Mouse (Mus musculus) megakaryocyte, adult 5-6 weeks (primary cell): ENCODE measurements around the gene Cactin. TPM values are rescaled to one million over a fixed set of nuclear protein-coding genes. Genes with fewer than 3 reads are reported as not detected.
A peak's percentile ranks its signal among the peaks of the same experiment; 100 is the strongest.

Experiments
- ATAC-seq: 2 replicates; pipeline ENCODE4 v1.8.0; 2016; ENCODE audit warnings: mild to moderate bottlenecking, inconsistent platforms; ENCODE audit not compliant: poor library complexity, severe bottlenecking
- total RNA-seq, 2 experiments: library from RNA; stranded (forward) in 1 of 2; stranded (reverse) in 1 of 2; fragments of 153-499, 151-499 nt in 1 of 2; fragments of 221-1000, 200-1000 nt in 1 of 2; gene quantifications; 2 replicates each; pipeline versions ENCODE4 v1.2.3 to v1.2.4; 2015 to 2017

The Cactin gene
- 4.5 and 7.4 TPM in 2 replicates for total RNA-seq (2015)
- 16.2 and 20.6 TPM in 2 replicates for total RNA-seq (2017)

DNA sequence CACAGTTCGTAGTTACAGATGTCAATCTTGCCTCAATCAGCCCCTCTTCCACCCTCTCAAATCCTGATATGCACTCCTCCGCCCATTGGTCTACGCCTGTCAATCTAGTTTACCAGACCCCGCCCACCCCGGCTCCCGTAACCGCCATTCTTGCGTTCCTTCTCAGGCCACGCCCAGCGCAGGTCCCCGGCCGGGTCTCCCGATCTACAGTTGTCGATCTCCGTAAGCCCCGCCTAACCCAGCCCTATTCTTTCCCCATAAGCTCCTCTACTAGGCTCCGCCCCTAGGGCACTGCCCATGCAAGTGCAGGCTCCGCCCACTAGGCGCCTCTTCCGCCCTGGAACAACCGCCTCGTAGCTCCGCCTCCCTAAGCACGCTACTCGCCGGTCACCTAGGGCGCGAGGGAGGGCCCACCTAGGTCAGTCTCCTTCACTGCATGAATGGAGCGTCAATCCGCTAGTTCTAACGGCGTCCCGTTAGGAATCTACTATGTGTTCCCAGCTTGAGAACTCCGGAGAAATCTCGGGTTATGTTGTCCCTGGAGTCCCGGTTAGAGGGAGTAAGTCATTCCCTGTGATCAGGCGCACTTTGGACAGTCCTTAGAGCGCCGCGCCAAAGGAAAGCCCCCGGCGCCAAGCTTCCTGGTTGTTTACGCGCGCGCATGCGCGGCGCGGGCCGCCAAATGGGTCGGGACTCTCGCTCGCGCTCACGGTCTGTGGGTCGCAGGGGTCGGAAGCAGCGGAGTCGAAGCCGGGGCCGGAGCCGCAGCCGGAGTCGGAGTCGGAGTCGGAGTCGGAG lies at the start of gene Cactin:
Cactin (plus strand) TSS at position 554 of the 798 bp plus-strand sequence.
- ATAC-seq: peak; percentile 83

DNA sequence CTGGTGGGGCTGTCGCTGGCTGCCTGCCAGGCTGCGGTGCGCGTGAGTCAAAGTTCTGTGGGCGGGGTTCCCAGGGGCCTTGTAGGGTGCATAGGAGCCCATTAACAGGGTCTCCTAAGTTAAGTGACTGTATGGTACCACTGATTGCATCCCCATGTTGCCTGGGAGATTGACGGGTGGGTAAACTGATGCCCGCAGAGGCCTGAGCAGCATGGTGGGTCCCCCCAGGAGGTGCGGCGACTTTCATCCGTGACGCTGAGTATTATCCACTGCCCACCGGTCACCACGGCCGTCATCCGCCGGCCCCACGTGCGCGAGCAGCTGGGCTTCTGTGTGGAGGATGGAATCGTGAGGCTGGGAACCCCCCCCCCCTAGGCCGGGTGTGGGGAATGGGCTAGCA lies 48.5 kb upstream of the Cactin start:
- ATAC-seq: no peak

- no peak for ATAC-seq
Measured at GRCm38 (mm10) chr10:81273842-81274241, 47.1 kb upstream of the Cactin start.

- no peak for ATAC-seq
Measured at GRCm38 (mm10) chr10:81277676-81278075, 43.2 kb upstream of the Cactin start.

DNA sequence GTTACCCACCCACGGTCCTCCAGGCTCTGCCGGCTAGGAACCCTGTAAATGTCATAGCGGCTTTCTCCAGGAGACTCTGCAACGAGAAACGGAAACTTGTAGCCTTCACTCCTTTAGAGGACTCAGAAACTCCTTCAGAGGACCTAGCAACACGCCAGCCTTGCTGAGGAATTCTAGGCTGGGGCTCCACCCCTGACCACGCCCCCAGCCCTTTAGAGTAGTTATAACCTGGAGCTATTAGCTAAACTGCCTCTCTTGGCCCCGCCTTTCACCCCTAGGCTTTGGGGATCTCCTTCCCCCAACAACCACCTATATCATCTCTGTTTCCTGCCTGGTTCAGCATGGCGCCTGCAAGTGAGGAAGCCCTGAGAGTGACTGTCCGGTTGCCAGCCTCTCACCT lies 41.4 kb upstream of the Cactin start:
- ATAC-seq: no peak

GRCm38 (mm10) chr10:81284189-81284588 lies 36.7 kb upstream of the Cactin start:
- ATAC-seq: no peak

DNA sequence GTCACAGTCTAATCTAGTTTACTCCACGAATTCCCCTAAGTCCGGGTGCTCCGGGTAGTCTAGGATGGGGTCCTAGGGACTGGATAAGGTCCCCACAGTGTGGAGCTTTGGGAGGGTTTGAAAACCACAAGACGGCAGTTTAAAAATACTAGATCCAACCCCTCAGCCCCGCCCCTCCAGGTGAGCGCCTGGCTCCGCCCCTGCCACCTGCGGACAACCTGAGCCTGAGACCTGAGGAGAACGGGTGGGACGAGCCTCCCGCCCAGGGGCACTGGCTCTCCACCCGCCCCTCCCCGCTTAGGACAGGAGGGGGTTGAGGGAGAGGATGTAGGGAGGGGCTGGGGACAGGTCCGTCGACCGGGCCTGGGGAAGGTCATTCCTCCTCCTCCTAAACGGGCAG lies 36.2 kb upstream of the Cactin start:
- ATAC-seq: no peak

DNA sequence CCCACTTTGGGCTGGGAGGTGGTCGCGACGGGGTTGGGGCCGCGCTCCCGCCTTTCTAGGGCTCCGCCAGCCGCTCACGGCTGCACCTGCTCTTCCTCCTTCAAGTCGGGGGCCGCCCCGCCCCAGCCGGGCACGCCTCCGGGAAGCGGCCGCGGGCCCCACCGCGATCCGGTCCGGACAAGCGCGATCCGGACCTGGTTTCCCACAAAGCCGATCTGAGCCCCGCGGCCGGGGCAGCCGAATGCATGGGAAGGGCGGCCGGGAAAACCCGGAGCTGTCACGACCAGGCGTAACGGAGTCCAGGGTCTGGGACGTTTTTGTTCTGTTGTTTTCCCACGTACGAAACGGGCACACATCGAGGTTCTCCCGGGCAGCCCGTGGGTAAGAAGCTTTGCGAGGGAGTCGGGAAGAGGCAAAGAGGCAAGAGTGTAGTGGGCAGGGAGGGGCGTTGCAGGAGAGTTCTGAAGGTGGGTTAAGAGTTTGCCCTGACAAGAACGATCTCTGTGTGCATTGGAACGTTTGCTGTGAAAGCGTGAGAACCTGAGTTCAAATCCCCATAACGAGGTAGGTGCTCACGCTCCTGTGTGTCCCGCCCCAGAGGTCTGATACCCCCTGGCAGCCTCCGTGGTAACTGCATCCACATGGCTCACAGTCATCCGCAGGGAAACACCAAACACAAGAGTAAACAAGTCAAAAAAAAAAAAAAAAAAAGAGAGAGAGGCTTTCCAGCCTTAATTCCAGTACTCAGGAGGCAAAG lies 35.0 kb upstream of the Cactin start:
- peak; percentile 91 for ATAC-seq

DNA sequence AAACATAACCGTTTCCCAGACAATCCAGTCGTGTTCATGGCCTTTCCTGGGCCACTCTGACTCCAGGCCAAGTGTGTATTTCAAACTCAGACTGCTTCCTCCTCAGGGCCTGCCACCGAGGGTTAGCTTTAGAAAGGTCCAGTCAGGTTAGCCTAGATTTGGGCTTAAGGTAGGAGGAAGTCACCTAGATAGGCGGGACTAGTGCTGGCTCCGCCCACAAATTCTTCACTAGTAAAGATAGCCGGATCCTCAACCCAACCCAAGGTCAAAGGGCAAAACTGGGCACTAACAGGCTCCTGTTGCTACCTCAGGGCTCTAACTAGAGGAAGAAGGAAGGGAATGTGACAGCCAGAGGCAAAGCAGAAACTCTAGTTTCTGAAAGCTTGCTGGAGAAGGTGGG lies 34.3 kb upstream of the Cactin start:
- no peak for ATAC-seq

DNA sequence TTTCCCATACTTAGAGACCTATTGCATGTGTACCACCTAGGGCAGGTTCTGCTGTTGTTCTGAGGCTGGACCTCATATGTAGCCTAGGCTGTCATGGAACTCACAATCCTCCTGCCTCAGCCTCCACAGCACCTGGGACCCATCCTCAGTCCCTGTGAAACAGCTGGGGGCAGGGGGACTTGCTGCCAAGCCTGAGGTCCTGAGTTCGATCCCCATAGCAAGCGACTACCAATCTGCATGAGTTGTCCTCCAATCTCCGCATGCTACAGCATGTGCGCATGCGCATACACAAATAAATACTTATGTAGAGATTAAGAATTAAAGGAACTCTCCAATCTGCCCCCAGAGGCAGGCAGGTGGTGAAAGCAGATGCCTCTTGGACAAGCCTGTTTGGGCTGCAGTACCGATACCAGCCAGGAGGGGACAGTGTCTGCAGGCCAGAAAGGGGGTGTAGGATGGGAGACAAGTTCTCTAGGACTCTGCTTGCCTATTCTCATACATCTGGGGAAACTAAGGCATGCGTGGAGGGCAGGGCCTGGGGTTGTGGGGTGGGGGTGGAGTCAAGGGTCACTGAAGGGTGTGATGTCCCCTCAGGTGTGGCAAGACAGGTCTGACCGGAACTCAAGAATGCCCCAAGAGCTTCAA lies 33.3 kb upstream of the Cactin start:
- ATAC-seq: no peak

GRCm38 (mm10) chr10:81288601-81289000 lies 32.3 kb upstream of the Cactin start:
- ATAC-seq: no peak

- ATAC-seq: 0 out of 2 replicates have a peak, but pooled peaks have one; percentile 13
Measured at GRCm38 (mm10) chr10:81289278-81289677, 31.6 kb upstream of the Cactin start.

DNA sequence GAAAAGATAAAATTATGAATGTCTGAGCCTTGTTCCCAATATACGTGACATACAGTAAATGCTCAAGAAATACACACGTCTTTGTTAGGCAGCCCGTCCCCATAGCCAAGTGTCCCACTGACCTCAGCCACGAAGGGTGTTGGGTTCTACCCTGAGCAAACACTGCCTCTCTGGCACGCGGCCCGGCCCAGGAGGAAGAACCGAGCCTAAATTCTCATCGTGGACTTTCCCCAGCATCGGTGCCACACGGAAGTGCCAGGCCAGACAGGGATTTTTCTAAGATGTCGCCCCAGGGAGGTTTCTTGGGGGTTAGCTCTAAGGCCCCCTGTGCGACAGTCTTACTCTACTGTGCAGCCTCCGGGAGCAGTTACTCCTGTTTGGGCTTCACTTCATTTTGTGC lies 31.1 kb upstream of the Cactin start:
- ATAC-seq: no peak

DNA sequence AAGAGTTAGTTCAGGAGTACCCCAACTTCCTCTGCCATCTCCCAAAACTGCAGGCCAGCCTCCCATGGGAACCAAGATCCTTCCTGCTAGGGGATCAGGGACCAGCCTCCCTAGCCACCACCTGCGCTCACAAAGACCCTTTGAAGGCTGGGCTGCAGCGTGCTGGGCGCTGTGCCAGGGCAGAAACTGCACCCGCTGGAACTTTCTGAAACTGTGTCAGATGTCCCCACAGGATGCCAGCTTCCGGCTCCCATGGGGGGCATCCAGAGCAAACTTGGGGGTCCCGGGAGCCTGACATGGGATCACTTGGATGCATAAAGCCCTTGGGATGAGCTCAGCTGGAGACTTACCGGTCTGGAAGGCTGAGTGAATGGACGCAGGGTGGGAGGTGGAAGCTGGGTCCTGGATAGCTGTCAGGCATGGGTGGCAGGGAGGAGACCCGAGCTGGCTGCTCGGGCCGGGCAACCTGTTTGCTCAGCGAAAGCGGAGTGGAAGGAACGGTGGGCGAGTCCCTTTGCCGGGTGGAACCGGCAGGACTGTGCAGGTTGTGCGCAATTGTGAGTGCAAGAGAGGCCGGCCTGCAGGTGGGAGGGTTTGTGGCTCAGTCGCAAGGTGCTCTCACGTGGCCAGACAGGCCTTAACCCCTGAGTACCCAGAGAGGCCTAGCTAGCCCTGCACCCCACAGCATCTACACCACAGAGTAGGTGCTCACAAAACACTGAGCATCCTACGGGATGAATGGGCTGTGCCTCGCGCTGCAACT lies 30.0 kb upstream of the Cactin start:
- no peak for ATAC-seq

DNA sequence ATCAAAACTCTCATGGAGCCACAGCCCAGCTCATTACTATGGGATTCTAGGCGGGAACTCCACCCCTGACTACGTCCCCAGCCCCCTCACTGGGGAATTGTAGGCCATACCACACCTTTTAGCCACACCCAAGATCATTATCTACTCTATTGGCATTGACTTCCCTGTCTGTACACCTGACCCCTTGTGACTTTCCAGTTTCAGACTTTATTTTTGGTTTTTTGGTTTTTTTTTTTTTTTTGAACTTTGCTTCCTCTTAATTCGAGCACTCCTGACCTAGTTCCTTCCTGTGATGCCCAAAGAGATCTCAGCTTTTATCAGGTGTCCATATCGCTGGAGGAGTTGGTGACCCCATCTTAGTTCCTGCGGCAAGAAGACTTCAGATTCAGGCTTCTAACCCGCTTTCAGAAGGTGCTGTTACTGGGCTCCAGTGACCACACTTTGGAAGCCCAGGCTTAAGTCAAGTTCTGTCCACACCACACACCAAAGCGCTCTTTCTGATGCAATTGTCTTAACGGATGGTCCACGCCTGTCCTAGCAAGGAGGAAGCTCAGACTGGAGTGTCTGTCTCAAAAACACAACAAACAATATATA lies 29.3 kb upstream of the Cactin start, which contains the start of gene Tjp3:
Tjp3 (minus strand) TSS at position 71 of the 594 bp plus-strand sequence.
- peak; percentile 26 for ATAC-seq

DNA sequence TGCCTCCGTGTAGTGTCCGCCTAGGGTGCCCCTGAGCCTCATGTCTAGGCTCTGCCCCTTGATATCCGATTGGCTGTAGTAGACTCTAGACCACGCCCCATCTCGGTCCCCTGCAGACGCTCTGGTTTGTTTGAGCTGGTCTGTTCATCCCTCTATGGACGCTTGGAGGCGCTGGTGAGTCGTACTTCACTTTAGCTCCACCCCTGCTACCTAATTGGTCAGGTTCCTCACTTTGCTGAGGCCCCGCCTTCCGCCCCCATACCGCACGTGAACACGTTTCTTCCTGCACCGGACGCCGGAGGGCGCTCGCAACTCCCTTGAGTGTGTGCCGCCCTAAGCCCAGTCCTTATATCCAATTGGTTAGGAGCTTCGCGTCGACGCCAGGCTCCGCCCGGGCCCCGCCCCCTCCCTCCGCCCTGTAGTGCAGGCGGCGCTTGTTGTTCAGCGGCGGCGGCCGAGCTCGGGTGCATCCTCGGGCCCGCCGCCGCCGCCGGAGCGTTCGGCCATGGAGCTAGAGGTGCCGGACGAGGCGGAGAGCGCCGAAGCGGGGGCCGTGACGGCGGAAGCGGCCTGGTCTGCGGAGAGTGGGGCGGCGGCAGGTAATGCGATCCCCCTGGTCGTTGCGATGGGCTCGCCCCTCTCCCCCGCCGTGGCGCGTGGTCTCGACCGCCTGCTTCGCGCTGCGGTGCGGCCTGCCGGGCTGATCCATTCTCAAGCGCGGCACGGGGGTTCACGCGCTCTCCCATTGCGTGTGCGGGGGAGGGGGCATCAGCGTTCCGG lies 28.2 kb upstream of the Cactin start, which contains the start of gene Pip5k1c:
Pip5k1c (plus strand) TSS at position 410 of the 780 bp plus-strand sequence.
- peak; percentile 78 for ATAC-seq

DNA sequence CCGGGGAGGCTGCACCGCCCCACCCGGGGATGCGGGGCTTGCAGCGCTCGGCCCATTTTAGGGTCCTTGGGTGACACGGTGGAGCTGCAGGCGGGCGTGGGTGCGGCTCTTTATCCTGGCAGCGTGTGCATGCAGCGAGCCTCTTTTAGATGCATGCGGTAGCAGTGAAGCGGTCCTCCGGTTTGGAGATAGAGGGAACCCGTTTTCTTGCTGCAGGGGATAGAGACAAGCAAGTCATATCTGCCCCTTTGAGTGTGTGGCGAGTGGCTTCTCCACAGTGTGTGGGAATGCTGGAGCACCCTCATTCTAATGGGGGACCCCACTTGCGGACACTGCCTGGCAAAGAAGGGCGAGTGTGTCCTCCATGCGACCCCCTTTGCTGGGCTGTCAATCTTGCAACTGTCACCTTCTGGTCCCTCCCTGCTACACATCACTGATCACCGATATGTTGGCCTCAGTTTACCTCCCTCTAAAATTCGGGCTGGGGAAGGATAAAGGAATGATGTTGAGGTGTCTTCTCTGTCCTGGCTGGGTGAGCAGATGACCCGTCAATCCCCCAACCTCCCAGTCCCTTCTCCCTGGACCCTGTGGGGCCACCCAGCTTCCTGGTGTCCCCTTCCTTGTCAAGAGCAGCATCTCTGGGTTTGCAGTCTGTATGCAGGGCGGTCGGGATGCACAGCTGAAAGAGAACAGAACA lies 27.4 kb upstream of the Cactin start:
- ATAC-seq: no peak

DNA sequence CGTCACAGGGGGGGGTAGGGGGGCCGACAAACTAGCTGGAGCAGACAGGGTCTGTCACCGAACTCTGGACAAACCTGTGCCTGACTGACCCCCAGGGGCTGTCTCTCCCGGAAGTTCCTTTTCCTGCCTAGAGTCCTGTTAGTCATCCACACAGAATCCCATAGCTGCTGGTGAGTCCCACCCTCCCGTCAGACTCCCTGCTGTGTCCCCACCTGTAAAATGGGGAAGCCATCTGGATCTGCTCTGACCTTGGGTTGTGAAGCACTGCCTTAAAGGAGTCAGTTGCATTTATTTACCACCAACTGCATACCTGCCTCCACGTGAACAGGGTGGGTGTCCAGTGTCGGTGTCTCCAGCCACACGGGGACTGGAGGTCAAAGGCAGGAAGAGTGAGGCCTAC lies 26.5 kb upstream of the Cactin start:
- no peak for ATAC-seq

DNA sequence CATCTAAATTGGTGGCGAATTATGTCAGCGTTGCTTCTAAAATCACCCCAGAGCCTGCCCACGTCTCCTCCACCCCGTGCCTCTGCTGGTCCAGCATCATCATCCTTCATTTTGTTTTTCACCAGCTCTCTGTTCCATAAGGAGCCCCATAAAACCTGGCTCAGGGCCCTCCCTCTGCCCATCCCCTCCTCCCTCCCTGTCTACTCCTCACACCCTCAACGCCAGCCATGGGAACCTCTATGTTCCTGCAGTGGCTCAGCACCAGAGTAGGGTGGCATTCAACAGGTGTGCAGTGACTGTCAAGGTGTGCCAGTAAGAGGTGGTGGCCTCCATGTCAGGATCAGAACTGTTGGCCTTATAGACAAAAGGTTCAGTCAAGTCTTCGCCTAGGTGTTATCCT lies 25.7 kb upstream of the Cactin start:
- ATAC-seq: no peak
